Mouse (Mus musculus) brain, embryonic 14.5 days (tissue): ENCODE data around the gene Sectm1b.

Experiments
- CTCF ChIP-seq: fragments of 200-500 bp; IDR thresholded peaks from 2 replicates; pipeline ENCODE4 v1.5.1; 2012; ENCODE audit warnings: inconsistent platforms, mild to moderate bottlenecking, moderate library complexity, borderline replicate concordance; ENCODE audit not compliant: insufficient read depth, insufficient read length; ENCODE audit errors: extremely low read depth
- POLR2A ChIP-seq: fragments of 200-500 bp; IDR thresholded peaks from 2 replicates; pipeline ENCODE4 v1.6.1; 2012; ENCODE audit warnings: mild to moderate bottlenecking, inconsistent platforms, borderline replicate concordance; ENCODE audit not compliant: poor library complexity, insufficient read depth, insufficient read length, severe bottlenecking; ENCODE audit errors: extremely low read depth

GRCm38 (mm10) chr11:121092606-121093585 is 29.5 kb upstream of the Sectm1b start:
- TF ChIP-seq POLR2A (no peak), CTCF (no peak)
